Mouse (Mus musculus): ENCODE measurements around the gene F11r.

GRCm38 (mm10) chr1:171501016-171501610 is 63.8 kb downstream of the F11r start:
- TF ChIP-seq CTCF (conservative IDR thresholded peaks at IDR 0.05 in 1 of 2, IDR thresholded peaks at IDR 0.05 in 1 of 2; ENCODE audit: low read depth in 2 of 2, low read length in 2 of 2) = no peak
- no peak for TF ChIP-seq TBP (conservative IDR thresholded peaks at IDR 0.05; ENCODE audit: low read depth, low read length)
- TF ChIP-seq ZKSCAN1 (IDR thresholded peaks at IDR 0.05; ENCODE audit: borderline replicate concordance, low read depth, low read length) = no peak
- TF ChIP-seq KAT2A (IDR thresholded peaks at IDR 0.05; ENCODE audit: insufficient replicate concordance, low read length) = no peak
- TF ChIP-seq UBTF (IDR thresholded peaks at IDR 0.05; ENCODE audit: low read depth, low read length) = no peak
- no peak for TF ChIP-seq GABPA (IDR thresholded peaks at IDR 0.05; ENCODE audit: insufficient replicate concordance, low read depth, low read length)
- no peak for TF ChIP-seq EP300 (IDR thresholded peaks at IDR 0.05; ENCODE audit: low read length)
- no peak for TF ChIP-seq ZC3H11A (IDR thresholded peaks at IDR 0.05; ENCODE audit: low read depth, low read length)
- no peak for TF ChIP-seq MAFK (IDR thresholded peaks at IDR 0.05; ENCODE audit: insufficient replicate concordance, low read length)
- TF ChIP-seq POLR2A (IDR thresholded peaks at IDR 0.05; ENCODE audit: low read depth, low read length) = no peak
